Mouse (Mus musculus) kidney, embryonic 15.5 days (tissue): ENCODE data around the gene Taf6l. TPM values are rescaled to one million over a fixed set of nuclear protein-coding genes. Genes with fewer than 3 reads are reported as not detected.

Experiments
- ATAC-seq: fragments of 200-750 bp; cut with Nextera tagmentation; replicated peaks from 2 replicates; pipeline ENCODE4 v1.8.0; 2017; ENCODE audit warnings: moderate TSS enrichment; ENCODE audit not compliant: low FRiP score
- H3K27ac ChIP-seq: fragments of 300-500 bp; sonication (generic); 2 replicates; pipeline ENCODE4 v1.5.1; 2015; ENCODE audit warnings: mild to moderate bottlenecking, inconsistent platforms
- H3K27me3 ChIP-seq: fragments of 300-500 bp; sonication (generic); 2 replicates; pipeline ENCODE4 v1.6.1; 2015; ENCODE audit warnings: inconsistent platforms
- H3K36me3 ChIP-seq: fragments of 300-500 bp; sonication (generic); 2 replicates; pipeline ENCODE4 v1.6.1; 2015; ENCODE audit warnings: inconsistent platforms
- H3K4me1 ChIP-seq: fragments of 300-500 bp; sonication (generic); 2 replicates; pipeline ENCODE4 v1.6.1; 2015; ENCODE audit warnings: inconsistent platforms
- H3K4me2 ChIP-seq: fragments of 300-500 bp; sonication (generic); 2 replicates; pipeline ENCODE4 v1.6.1; 2015; ENCODE audit warnings: moderate library complexity, mild to moderate bottlenecking, inconsistent platforms
- H3K4me3 ChIP-seq: fragments of 300-500 bp; sonication (generic); replicated peaks from 2 replicates; pipeline ENCODE4 v1.5.1; 2015; ENCODE audit warnings: mild to moderate bottlenecking, inconsistent platforms
- H3K9ac ChIP-seq: fragments of 300-500 bp; sonication (generic); 2 replicates; pipeline ENCODE4 v1.6.1; 2015; ENCODE audit warnings: mild to moderate bottlenecking, inconsistent platforms
- H3K9me3 ChIP-seq: fragments of 300-500 bp; sonication (generic); replicated peaks from 2 replicates; pipeline ENCODE4 v1.6.1; 2016; ENCODE audit warnings: inconsistent platforms
- WGBS: fragments of 180-500 bp; shearing (Covaris S2); methylation state at CpG from one replicate; pipeline ENCODE4 v1.1.7; 2015; ENCODE audit warnings: mixed read lengths; 5-methylcytosine and 5-hydroxymethylcytosine counted together
- polyA plus RNA-seq: library from polyadenylated mRNA; unstranded; fragments of >200 nt; fragmentation: Nextera tagmentation; extraction: Ambion mirVana; gene quantifications from 2 replicates; pipeline ENCODE4 v1.2.1, GENCODE M21; 2015

Gene Taf6l
- polyA plus RNA-seq, result 31.5 and 35.1 TPM in 2 replicates

GRCm38 (mm10) chr19:8786008-8786781 is at the start of gene Taf6l:
Taf6l (minus strand) TSS chr19:8786417.
- Histone ChIP-seq H3K4me3 (peak within 1 kb of the TSS; percentile 73), H3K9ac (peak within 1 kb of the TSS; percentile 66), H3K9me3 (no peaks in the 10 kb centered on the region), H3K4me1 (peaks cover 13% of the 10 kb centered on the region), H3K36me3 (peaks cover 39% of the 10 kb centered on the region), H3K27ac (peak within 1 kb of the TSS; percentile 95), H3K4me2 (peak within 1 kb of the TSS; percentile 73), H3K27me3 (no peaks in the 10 kb centered on the region)
- WGBS, result under 1% methylated on average over 32 of the region's 32 CpGs
- peak; percentile 99 for ATAC-seq

DNA sequence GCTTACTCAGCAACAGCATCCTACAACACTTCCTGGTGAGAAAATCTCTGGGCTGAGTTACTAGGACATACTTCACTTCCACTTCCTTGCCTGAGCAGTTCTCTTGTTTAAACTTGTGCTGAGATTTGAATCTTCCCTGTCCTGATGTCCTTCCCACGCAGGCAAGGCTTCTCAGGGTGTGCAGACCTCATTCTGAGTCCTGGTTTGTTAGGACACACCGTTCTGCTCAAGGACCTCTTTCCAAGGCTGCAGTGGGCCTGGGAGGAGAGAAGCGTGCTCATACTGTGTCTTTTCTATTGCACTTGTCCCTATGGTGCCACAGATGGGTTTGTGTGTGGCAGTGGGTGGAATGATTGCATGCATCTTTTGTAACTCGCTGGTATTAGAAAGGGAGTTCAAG is 46.8 kb upstream of the Taf6l start:
- Histone ChIP-seq H3K4me1 (peaks cover 4% of the 10 kb centered on the region), H3K27ac (no peak overlapping the region), H3K4me3 (no peak overlapping the region), H3K9me3 (no peaks in the 10 kb centered on the region), H3K27me3 (no peaks in the 10 kb centered on the region), H3K36me3 (peaks cover 83% of the 10 kb centered on the region), H3K9ac (no peak overlapping the region), H3K4me2 (no peak overlapping the region)
- ATAC-seq, result no peak
- 93% methylated on average over 4 of the region's 4 CpGs for WGBS

DNA sequence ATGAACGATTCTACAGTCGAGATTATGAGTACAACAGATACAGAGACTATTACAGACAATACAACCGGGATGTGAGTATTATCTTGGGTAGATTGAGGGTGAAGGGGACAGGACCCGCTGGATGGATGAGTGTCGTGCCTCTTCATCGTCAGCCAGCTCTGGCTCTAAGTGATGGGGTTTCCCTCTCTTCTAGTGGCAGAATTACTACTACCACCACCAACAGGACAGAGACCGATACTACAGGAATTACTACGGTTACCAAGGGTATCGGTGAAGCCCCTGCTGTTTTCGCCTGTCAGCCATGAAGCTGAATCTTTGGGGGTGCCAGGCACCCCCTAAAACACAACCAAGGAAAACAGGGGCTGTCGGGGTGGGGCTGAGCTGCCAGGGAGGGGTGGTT is 45.0 kb upstream of the Taf6l start:
- no peaks in the 10 kb centered on the region for H3K4me1 ChIP-seq
- 83% methylated on average over 11 of the region's 11 CpGs for WGBS
- peaks cover 100% of the 10 kb centered on the region for H3K36me3 ChIP-seq
- no peak overlapping the region for H3K4me2 ChIP-seq
- H3K9me3 ChIP-seq, result no peaks in the 10 kb centered on the region
- ATAC-seq, result no peak
- no peak overlapping the region for H3K27ac ChIP-seq
- H3K9ac ChIP-seq, result no peak overlapping the region
- H3K4me3 ChIP-seq, result no peak overlapping the region
- no peaks in the 10 kb centered on the region for H3K27me3 ChIP-seq

GRCm38 (mm10) chr19:8830664-8831063 is 44.4 kb upstream of the Taf6l start:
- Histone ChIP-seq H3K4me3 (no peak overlapping the region), H3K4me1 (no peaks in the 10 kb centered on the region), H3K27me3 (no peaks in the 10 kb centered on the region), H3K36me3 (peaks cover 100% of the 10 kb centered on the region), H3K9ac (no peak overlapping the region), H3K27ac (no peak overlapping the region), H3K9me3 (no peaks in the 10 kb centered on the region), H3K4me2 (no peak overlapping the region)
- 93% methylated on average over 8 of the region's 8 CpGs for WGBS
- no peak for ATAC-seq

DNA sequence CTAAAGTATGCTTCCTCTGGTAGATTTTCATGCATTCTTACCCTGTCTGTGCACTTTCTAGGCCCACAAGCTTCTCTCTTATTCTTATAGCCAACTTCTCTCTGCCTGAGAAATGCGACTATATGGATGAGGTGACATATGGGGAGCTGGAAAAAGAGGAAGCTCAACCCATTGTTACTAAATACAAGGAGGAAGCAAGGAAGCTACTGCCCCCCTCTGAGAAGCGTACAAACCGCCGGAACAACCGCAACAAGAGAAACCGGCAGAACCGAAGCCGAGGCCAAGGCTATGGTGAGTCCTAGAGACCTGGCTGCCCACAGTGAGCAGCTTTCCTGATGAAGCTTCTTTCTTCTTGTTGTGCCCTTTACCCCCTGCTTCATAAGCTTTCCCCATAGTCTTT is 43.4 kb upstream of the Taf6l start, which contains the start of gene AC129217.1:
AC129217.1 (plus strand) TSS at position 114 of the 400 bp plus-strand sequence.
- no peak within 1 kb of the TSS for H3K4me2 ChIP-seq
- no peaks in the 10 kb centered on the region for H3K27me3 ChIP-seq
- H3K4me3 ChIP-seq, result no peak within 1 kb of the TSS
- WGBS, result 92% methylated on average over 8 of the region's 8 CpGs
- H3K9me3 ChIP-seq, result no peaks in the 10 kb centered on the region
- H3K27ac ChIP-seq, result no peak within 1 kb of the TSS
- H3K36me3 ChIP-seq, result peaks cover 99% of the 10 kb centered on the region
- ATAC-seq, result no peak
- H3K9ac ChIP-seq, result no peak within 1 kb of the TSS
- no peaks in the 10 kb centered on the region for H3K4me1 ChIP-seq

GRCm38 (mm10) chr19:8822696-8823095 is 36.5 kb upstream of the Taf6l start:
- Histone ChIP-seq H3K36me3 (peaks cover 51% of the 10 kb centered on the region), H3K9ac (0 out of 2 replicates have a peak overlapping the region, but pooled peaks have one; percentile 2), H3K9me3 (no peaks in the 10 kb centered on the region), H3K27me3 (no peaks in the 10 kb centered on the region), H3K27ac (no peak overlapping the region), H3K4me2 (peak overlapping the region; percentile 88), H3K4me1 (peaks cover 23% of the 10 kb centered on the region), H3K4me3 (peak overlapping the region; percentile 88)
- no peak for ATAC-seq
- WGBS, result 78% methylated on average over 8 of the region's 8 CpGs

DNA sequence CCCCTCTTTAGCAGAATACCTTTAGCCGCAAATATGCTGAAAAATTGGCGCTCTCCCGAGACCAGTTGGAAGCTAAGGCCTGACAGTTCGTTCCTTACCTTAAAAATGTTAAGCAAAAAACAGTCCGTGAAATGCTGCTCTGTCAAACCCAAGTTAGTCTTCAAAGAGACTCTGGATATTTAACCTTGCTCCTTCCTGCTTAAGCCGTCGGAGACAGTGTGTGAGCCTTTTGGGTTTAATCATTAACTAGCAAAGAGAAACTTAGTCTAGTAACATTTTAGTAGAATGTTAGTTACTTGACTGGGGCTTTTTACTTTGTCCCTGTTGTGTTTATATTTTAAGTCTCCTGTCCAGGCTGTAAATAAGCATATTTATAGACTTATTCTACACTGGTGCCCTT is 34.9 kb upstream of the Taf6l start:
- Histone ChIP-seq H3K4me2 (peak overlapping the region; percentile 88), H3K27ac (peak overlapping the region; percentile 100), H3K9ac (peak overlapping the region; percentile 99), H3K9me3 (no peaks in the 10 kb centered on the region), H3K27me3 (no peaks in the 10 kb centered on the region), H3K36me3 (peaks cover 46% of the 10 kb centered on the region), H3K4me3 (peak overlapping the region; percentile 88), H3K4me1 (peaks cover 35% of the 10 kb centered on the region)
- no peak for ATAC-seq
- WGBS, result under 1% methylated on average over 7 of the region's 7 CpGs

- Histone ChIP-seq H3K27ac (peak overlapping the region; percentile 100), H3K36me3 (peaks cover 46% of the 10 kb centered on the region), H3K9ac (peak overlapping the region; percentile 99), H3K9me3 (no peaks in the 10 kb centered on the region), H3K27me3 (no peaks in the 10 kb centered on the region), H3K4me3 (peak overlapping the region; percentile 88), H3K4me2 (peak overlapping the region; percentile 88), H3K4me1 (peaks cover 42% of the 10 kb centered on the region)
- ATAC-seq, result peak; percentile 20
- WGBS, result under 1% methylated on average over 48 of the region's 48 CpGs
Observed at GRCm38 (mm10) chr19:8820424-8820956, 34.3 kb upstream of the Taf6l start.

DNA sequence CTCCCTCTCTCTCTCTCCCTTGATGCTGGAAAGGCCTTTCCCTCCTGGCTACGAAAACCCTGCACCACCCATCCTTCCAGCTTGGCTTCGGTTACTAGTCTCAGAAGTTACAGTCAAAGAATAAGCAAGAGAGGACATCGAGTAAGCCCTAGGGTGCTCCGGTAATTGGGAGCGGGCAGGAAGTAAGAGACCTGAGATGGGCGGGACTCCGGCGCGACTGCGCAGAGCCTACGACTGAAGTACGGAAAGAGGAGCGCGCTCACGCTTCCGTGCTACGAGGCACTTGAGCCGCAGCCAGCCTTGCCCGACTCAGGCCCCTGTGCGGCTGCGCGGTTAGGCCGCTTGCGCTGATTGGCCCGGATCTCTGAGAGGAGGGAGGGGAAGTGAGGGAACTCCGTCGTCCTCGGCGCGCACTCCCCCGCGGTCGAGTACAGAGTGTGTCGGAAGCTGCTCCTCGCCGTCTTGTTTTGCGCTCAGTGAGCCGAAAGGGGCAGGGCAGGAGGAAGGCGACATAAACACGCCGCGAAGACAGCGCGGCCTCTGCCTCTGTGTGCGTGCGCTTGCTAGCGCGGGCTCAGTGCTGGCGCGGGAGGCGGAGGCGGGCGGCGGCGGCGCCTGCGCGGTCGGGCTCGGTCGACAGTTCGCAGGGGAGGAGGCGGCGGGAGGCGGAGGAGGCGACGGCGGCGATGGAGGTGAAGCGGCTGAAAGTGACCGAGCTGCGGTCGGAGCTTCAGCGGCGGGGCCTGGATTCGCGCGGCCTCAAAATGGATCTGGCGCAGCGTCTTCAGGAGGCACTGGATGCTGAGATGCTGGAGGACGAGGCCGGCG is 33.6 kb upstream of the Taf6l start, which contains the start of gene Hnrnpul2:
Hnrnpul2 (plus strand) TSS at position 415 of the 828 bp plus-strand sequence.
- under 1% methylated on average over 83 of the region's 83 CpGs for WGBS
- Histone ChIP-seq H3K4me2 (peak within 1 kb of the TSS; percentile 88), H3K27me3 (no peaks in the 10 kb centered on the region), H3K4me1 (peaks cover 44% of the 10 kb centered on the region), H3K4me3 (peak within 1 kb of the TSS; percentile 88), H3K9ac (peak within 1 kb of the TSS; percentile 99), H3K9me3 (no peaks in the 10 kb centered on the region), H3K27ac (peak within 1 kb of the TSS; percentile 100), H3K36me3 (peaks cover 46% of the 10 kb centered on the region)
- peak; percentile 95 for ATAC-seq

GRCm38 (mm10) chr19:8818801-8819595 is 32.8 kb upstream of the Taf6l start, which contains the start of gene Ttc9c:
Ttc9c (minus strand) TSS chr19:8819333.
- WGBS, result under 1% methylated on average over 33 of the region's 33 CpGs
- peak within 1 kb of the TSS; percentile 99 for H3K9ac ChIP-seq
- H3K9me3 ChIP-seq, result no peaks in the 10 kb centered on the region
- peaks cover 44% of the 10 kb centered on the region for H3K4me1 ChIP-seq
- peaks cover 45% of the 10 kb centered on the region for H3K36me3 ChIP-seq
- peak; percentile 93 for ATAC-seq
- H3K27ac ChIP-seq, result peak within 1 kb of the TSS; percentile 100
- no peaks in the 10 kb centered on the region for H3K27me3 ChIP-seq
- peak within 1 kb of the TSS; percentile 88 for H3K4me2 ChIP-seq
- H3K4me3 ChIP-seq, result peak within 1 kb of the TSS; percentile 88

DNA sequence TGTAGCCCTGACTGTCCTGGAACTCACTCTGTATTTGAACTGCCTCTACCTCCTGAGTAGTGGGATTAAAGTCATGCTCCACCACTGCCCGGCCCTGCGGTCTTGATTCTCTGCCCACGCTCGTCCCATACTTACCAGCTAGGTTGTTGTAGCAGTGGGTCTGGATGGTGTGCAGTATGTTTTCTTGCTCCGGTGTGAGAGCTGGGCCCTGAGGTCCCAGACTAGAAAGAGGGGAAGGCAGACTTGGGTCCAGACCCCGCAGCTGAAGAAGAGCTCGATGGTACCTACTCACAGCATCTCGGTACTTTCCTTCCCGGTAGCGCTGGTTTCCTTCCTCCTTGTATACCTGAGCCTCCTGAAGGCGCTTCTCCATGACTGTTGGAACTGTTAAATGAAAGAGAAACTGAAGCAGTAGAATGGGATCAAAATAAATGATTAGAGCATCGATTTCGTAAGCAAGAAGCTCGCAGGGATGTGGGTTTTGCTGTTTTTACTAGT is 32.1 kb upstream of the Taf6l start:
- H3K4me3 ChIP-seq, result peak overlapping the region; percentile 88
- H3K36me3 ChIP-seq, result peaks cover 45% of the 10 kb centered on the region
- no peaks in the 10 kb centered on the region for H3K9me3 ChIP-seq
- H3K4me2 ChIP-seq, result peak overlapping the region; percentile 88
- H3K27me3 ChIP-seq, result no peaks in the 10 kb centered on the region
- H3K4me1 ChIP-seq, result peaks cover 43% of the 10 kb centered on the region
- ATAC-seq, result no peak
- peak overlapping the region; percentile 100 for H3K27ac ChIP-seq
- WGBS, result 19% methylated on average over 14 of the region's 14 CpGs
- H3K9ac ChIP-seq, result peak overlapping the region; percentile 82
